Mouse (Mus musculus) thymus, postnatal 10 days (tissue): Measurements from ENCODE around the gene Gm9508.

Experiments
- DNase-seq, 2 experiments: peaks; one replicate each; pipeline ENCODE4 v3.0.0; 2021; ENCODE audit warnings: low spot score in 2 of 2

Gene Gm9508

DNA sequence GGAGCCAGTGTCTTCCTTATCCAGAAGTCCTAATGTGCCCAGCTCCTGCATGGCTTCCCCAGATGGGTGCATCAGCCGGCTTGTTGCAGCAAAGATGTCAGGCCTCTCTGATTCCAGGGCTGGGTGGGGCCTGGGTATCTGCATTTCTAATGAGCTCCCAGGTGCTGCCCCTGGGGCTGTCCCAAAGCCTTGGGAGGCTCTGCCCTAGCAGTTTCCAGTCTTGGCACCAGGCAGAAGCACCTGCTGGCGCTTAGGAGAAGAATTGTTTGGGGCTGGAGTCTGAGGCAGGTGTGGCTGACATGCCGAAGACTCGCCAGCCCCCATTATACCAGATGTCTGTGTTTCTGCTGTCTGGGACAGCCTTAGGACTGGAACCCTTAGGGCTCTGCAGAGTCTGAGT lies 26.3 kb downstream of the Gm9508 start:
- DNase-seq = no peak

GRCm38 (mm10) chr10:77667402-77667801 lies 29.6 kb downstream of the Gm9508 start:
- DNase-seq = no peak

- peak; percentile 16 to 21 for DNase-seq
Observed at GRCm38 (mm10) chr10:77666342-77666741, 30.7 kb downstream of the Gm9508 start.

DNA sequence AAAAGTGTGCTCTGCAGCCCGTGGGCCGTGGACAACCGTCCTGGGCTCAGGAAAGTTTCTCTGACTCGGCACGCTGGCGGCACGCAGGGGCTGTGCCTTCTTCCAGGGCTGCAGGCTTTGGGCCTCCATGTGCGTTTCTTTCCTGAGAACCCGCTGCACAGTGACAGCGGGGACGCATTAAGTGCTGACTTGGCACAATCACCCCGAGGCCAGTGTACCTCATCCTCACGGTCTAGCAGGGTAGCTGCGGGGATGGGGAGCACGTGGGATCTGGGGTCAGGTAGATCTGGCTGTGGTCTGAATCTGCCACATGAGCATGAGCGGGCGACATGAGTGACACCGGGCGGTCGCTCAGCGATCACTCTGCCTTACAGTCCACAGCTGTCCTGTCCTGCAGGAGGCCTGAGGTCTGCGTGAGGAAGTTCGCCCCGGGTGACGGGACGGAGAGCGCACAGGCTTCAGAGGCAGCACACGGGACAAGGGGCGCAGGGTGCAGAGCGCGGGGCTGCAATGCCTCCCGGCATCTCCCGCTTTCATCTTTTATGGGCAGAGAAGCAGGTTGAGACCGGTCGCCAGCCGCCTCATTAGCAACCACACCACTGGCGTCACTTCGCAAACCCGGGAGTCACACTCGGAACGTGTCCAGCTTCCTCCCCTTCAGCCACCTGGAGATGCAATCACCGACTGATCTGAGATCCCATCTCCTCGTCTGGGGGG lies 32.9 kb downstream of the Gm9508 start:
- DNase-seq = no peak

DNA sequence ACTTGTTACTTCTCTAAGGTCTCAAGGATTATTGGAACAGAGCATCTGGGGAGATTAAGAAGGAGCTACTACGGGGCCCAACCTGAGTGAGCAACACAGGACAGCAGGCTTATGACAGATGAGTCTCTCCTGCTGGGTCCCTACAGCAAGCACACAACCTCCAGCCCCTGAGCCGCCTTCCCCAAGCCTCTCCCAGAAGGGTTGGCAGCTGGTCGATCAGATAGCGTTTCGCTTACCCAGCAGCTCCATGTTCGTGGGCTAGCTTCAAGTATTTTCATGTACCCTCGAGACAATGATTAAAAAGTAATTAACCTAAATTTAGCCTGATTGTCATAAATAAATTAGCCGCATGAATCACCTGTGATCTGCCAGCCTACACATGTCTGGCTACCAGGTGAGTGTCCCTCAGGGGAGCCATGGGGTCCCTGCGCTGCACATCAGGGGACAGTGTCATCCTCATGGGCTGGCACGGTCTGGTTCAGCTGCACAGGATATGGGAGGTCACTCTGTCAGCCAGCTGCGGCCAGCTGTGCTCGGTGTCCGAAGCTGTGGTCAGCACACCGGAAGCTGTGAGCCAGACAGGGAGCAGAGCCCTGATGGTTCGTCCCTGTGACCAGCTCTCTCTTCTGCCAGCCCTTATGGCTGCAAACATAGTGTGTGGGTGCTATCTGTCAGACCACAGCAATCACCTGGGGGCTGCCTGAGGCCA lies 38.6 kb downstream of the Gm9508 start:
- no peak for DNase-seq

- DNase-seq = no peak
Observed at GRCm38 (mm10) chr10:77652046-77652445, 45.0 kb downstream of the Gm9508 start.

GRCm38 (mm10) chr10:77647901-77648300 lies 49.1 kb downstream of the Gm9508 start:
- no peak for DNase-seq

- no peak for DNase-seq
Observed at GRCm38 (mm10) chr10:77647461-77647860, 49.6 kb downstream of the Gm9508 start.
